Mouse (Mus musculus) neural tube, embryonic 13.5 days (tissue): ENCODE results near the gene Dlgap5. TPM values are rescaled to one million over a fixed set of nuclear protein-coding genes. Genes with fewer than 3 reads are reported as not detected.

Experiments
- ATAC-seq: fragments of 200-750 bp; cut with Nextera tagmentation; 2 replicates; pipeline ENCODE4 v1.8.0; 2017; ENCODE audit warnings: low read depth, mild to moderate bottlenecking, moderate TSS enrichment, moderate library complexity
- H3K27ac ChIP-seq: fragments of 300-500 bp; sonication (generic); replicated peaks from 2 replicates; pipeline ENCODE4 v1.5.1; 2015; ENCODE audit warnings: moderate library complexity, mild to moderate bottlenecking, inconsistent platforms
- H3K27me3 ChIP-seq: fragments of 300-500 bp; sonication (generic); 2 replicates; pipeline ENCODE4 v1.6.1; 2015; ENCODE audit warnings: mild to moderate bottlenecking, inconsistent platforms
- H3K36me3 ChIP-seq: fragments of 300-500 bp; sonication (generic); 2 replicates; pipeline ENCODE4 v1.6.1; 2015; ENCODE audit warnings: mild to moderate bottlenecking, inconsistent platforms
- H3K4me1 ChIP-seq: fragments of 300-500 bp; sonication (generic); replicated peaks from 2 replicates; pipeline ENCODE4 v1.6.1; 2015; ENCODE audit warnings: inconsistent platforms
- H3K4me2 ChIP-seq: fragments of 300-500 bp; sonication (generic); 2 replicates; pipeline ENCODE4 v1.6.1; 2015; ENCODE audit warnings: inconsistent platforms, mild to moderate bottlenecking, moderate library complexity
- H3K4me3 ChIP-seq: fragments of 300-500 bp; sonication (generic); 2 replicates; pipeline ENCODE4 v1.5.1; 2015; ENCODE audit warnings: mild to moderate bottlenecking, inconsistent platforms
- H3K9ac ChIP-seq: fragments of 300-500 bp; sonication (generic); 2 replicates; pipeline ENCODE4 v1.6.1; 2015; ENCODE audit warnings: moderate library complexity, mild to moderate bottlenecking, inconsistent platforms
- H3K9me3 ChIP-seq: fragments of 300-500 bp; sonication (generic); 2 replicates; pipeline ENCODE4 v1.6.1; 2016; ENCODE audit warnings: inconsistent platforms
- WGBS: fragments of 180-500 bp; shearing (Covaris S2); methylation state at CpG from one replicate; pipeline ENCODE4 v1.1.7; 2015; 5-methylcytosine and 5-hydroxymethylcytosine counted together
- polyA plus RNA-seq: library from polyadenylated mRNA; unstranded; fragments of >200 nt; fragmentation: Nextera tagmentation; extraction: Ambion mirVana; gene quantifications from 2 replicates; pipeline ENCODE4 v1.2.1, GENCODE M21; 2015

The Dlgap5 gene
- polyA plus RNA-seq, 1 experiment from 2014 or later, result 9.1 TPM

GRCm38 (mm10) chr14:47422466-47422865 is 4.3 kb upstream of the Dlgap5 start:
- no peak overlapping the region for H3K27ac ChIP-seq
- no peak overlapping the region for H3K9ac ChIP-seq
- no peak for ATAC-seq
- peaks cover 4% of the 10 kb centered on the region for H3K4me1 ChIP-seq
- WGBS, result 64% methylated on average over 4 of the region's 4 CpGs
- no peak overlapping the region for H3K4me3 ChIP-seq
- H3K9me3 ChIP-seq, result no peaks in the 10 kb centered on the region
- no peaks in the 10 kb centered on the region for H3K27me3 ChIP-seq
- no peak overlapping the region for H3K4me2 ChIP-seq
- no peaks in the 10 kb centered on the region for H3K36me3 ChIP-seq

- no peaks in the 10 kb centered on the region for H3K27me3 ChIP-seq
- WGBS, result 46% methylated on average over 2 of the region's 2 CpGs
- H3K9me3 ChIP-seq, result no peaks in the 10 kb centered on the region
- H3K4me2 ChIP-seq, result no peak overlapping the region
- no peak overlapping the region for H3K4me3 ChIP-seq
- ATAC-seq, result no peak
- H3K4me1 ChIP-seq, result peaks cover 11% of the 10 kb centered on the region
- no peak overlapping the region for H3K9ac ChIP-seq
- H3K36me3 ChIP-seq, result no peaks in the 10 kb centered on the region
- H3K27ac ChIP-seq, result no peak overlapping the region
Measured at GRCm38 (mm10) chr14:47421606-47422005, 3.4 kb upstream of the Dlgap5 start.

GRCm38 (mm10) chr14:47419723-47420276 is 1.6 kb upstream of the Dlgap5 start:
- Histone ChIP-seq H3K27ac (no peak overlapping the region), H3K9me3 (no peaks in the 10 kb centered on the region), H3K27me3 (no peaks in the 10 kb centered on the region), H3K9ac (no peak overlapping the region), H3K4me2 (no peak overlapping the region), H3K36me3 (no peaks in the 10 kb centered on the region; the same call in 1 of the 2 replicates), H3K4me3 (no peak overlapping the region), H3K4me1 (peaks cover 11% of the 10 kb centered on the region)
- 95% methylated on average over 24 of the region's 24 CpGs for WGBS
- ATAC-seq, result no peak

- H3K4me2 ChIP-seq, result no peak overlapping the region
- WGBS, result 80% methylated on average over 9 of the region's 9 CpGs
- peaks cover 11% of the 10 kb centered on the region for H3K4me1 ChIP-seq
- no peak for ATAC-seq
- H3K4me3 ChIP-seq, result no peak overlapping the region
- H3K27ac ChIP-seq, result no peak overlapping the region
- H3K9me3 ChIP-seq, result no peaks in the 10 kb centered on the region
- no peak overlapping the region for H3K9ac ChIP-seq
- H3K27me3 ChIP-seq, result no peaks in the 10 kb centered on the region
- peaks cover 4% of the 10 kb centered on the region; the same call in 1 of the 2 replicates for H3K36me3 ChIP-seq
Measured at GRCm38 (mm10) chr14:47419034-47419625, 923 bp upstream of the Dlgap5 start.

GRCm38 (mm10) chr14:47418666-47418991 is 422 bp upstream of the Dlgap5 start:
- H3K4me2 ChIP-seq, result peak overlapping the region; percentile 61
- H3K27ac ChIP-seq, result no peak overlapping the region
- H3K9me3 ChIP-seq, result no peaks in the 10 kb centered on the region
- peak overlapping the region; percentile 61; the same call in 1 of the 2 replicates for H3K9ac ChIP-seq
- H3K36me3 ChIP-seq, result peaks cover 4% of the 10 kb centered on the region; the same call in 1 of the 2 replicates
- peaks cover 11% of the 10 kb centered on the region for H3K4me1 ChIP-seq
- whole genome bisulfite sequencing, result 50% methylated on average over 5 of the region's 5 CpGs
- peak overlapping the region; percentile 46 for H3K4me3 ChIP-seq
- H3K27me3 ChIP-seq, result no peaks in the 10 kb centered on the region
- ATAC-seq, result no peak

- H3K4me3 ChIP-seq, result peak overlapping the region; percentile 46
- peak overlapping the region; percentile 61 for H3K4me2 ChIP-seq
- peaks cover 4% of the 10 kb centered on the region; the same call in 1 of the 2 replicates for H3K36me3 ChIP-seq
- H3K9me3 ChIP-seq, result no peaks in the 10 kb centered on the region
- H3K9ac ChIP-seq, result peak overlapping the region; percentile 41; the same call in 1 of the 2 replicates
- no peak for ATAC-seq
- H3K27me3 ChIP-seq, result no peaks in the 10 kb centered on the region
- no peak overlapping the region for H3K27ac ChIP-seq
- H3K4me1 ChIP-seq, result peaks cover 11% of the 10 kb centered on the region
- 27% methylated on average over 3 of the region's 3 CpGs for WGBS
Measured at GRCm38 (mm10) chr14:47417346-47417745, 861 bp downstream of the Dlgap5 start.

GRCm38 (mm10) chr14:47406000-47406399 is 12.2 kb downstream of the Dlgap5 start:
- Histone ChIP-seq H3K9me3 (no peaks in the 10 kb centered on the region), H3K27me3 (no peaks in the 10 kb centered on the region), H3K4me3 (no peak overlapping the region), H3K27ac (no peak overlapping the region), H3K9ac (no peak overlapping the region), H3K4me2 (no peak overlapping the region), H3K4me1 (no peaks in the 10 kb centered on the region), H3K36me3 (peaks cover 24% of the 10 kb centered on the region)
- ATAC-seq, result no peak
- WGBS, result 90% methylated on average over 9 of the region's 9 CpGs

GRCm38 (mm10) chr14:47402735-47403134 is 15.5 kb downstream of the Dlgap5 start:
- Histone ChIP-seq H3K36me3 (peaks cover 16% of the 10 kb centered on the region; the same call in 1 of the 2 replicates), H3K27me3 (no peaks in the 10 kb centered on the region), H3K4me2 (no peak overlapping the region), H3K9me3 (no peaks in the 10 kb centered on the region), H3K9ac (no peak overlapping the region), H3K4me1 (no peaks in the 10 kb centered on the region), H3K4me3 (no peak overlapping the region), H3K27ac (no peak overlapping the region)
- no peak for ATAC-seq
- WGBS, result 89% methylated on average over 8 of the region's 8 CpGs

GRCm38 (mm10) chr14:47396165-47396652 is 22.0 kb downstream of the Dlgap5 start:
- peaks cover 27% of the 10 kb centered on the region for H3K36me3 ChIP-seq
- 0 out of 2 replicates have a peak, but pooled peaks cover 9% of the 10 kb centered on the region for H3K4me1 ChIP-seq
- 62% methylated on average over 5 of the region's 5 CpGs for WGBS
- no peaks in the 10 kb centered on the region for H3K9me3 ChIP-seq
- H3K27ac ChIP-seq, result no peak overlapping the region
- H3K4me3 ChIP-seq, result no peak overlapping the region
- ATAC-seq, result peak; percentile 74
- no peak overlapping the region for H3K4me2 ChIP-seq
- no peak overlapping the region for H3K9ac ChIP-seq
- H3K27me3 ChIP-seq, result no peaks in the 10 kb centered on the region

- Histone ChIP-seq H3K27ac (no peak overlapping the region; the same call in 1 of the 2 replicates), H3K9ac (no peak overlapping the region), H3K4me1 (0 out of 2 replicates have a peak, but pooled peaks cover 9% of the 10 kb centered on the region), H3K4me3 (no peak overlapping the region), H3K4me2 (0 out of 2 replicates have a peak overlapping the region, but pooled peaks have one; percentile 3), H3K27me3 (no peaks in the 10 kb centered on the region), H3K36me3 (peaks cover 28% of the 10 kb centered on the region), H3K9me3 (no peaks in the 10 kb centered on the region)
- ATAC-seq, result 0 out of 2 replicates have a peak, but pooled peaks have one; percentile 32
- 45% methylated on average over 15 of the region's 15 CpGs for WGBS
Measured at GRCm38 (mm10) chr14:47395462-47396026, 22.7 kb downstream of the Dlgap5 start.

GRCm38 (mm10) chr14:47395007-47395406 is 23.2 kb downstream of the Dlgap5 start:
- H3K4me3 ChIP-seq, result no peak overlapping the region
- H3K9ac ChIP-seq, result no peak overlapping the region
- 93% methylated on average over 6 of the region's 6 CpGs for whole genome bisulfite sequencing
- H3K27me3 ChIP-seq, result no peaks in the 10 kb centered on the region
- no peak for ATAC-seq
- H3K9me3 ChIP-seq, result no peaks in the 10 kb centered on the region
- no peak overlapping the region for H3K4me2 ChIP-seq
- 0 out of 2 replicates have a peak, but pooled peaks cover 9% of the 10 kb centered on the region for H3K4me1 ChIP-seq
- peaks cover 32% of the 10 kb centered on the region for H3K36me3 ChIP-seq
- H3K27ac ChIP-seq, result no peak overlapping the region

GRCm38 (mm10) chr14:47393354-47394094 is 24.7 kb downstream of the Dlgap5 start:
- WGBS, result 95% methylated on average over 10 of the region's 10 CpGs
- H3K36me3 ChIP-seq, result peaks cover 26% of the 10 kb centered on the region

More at GRCm38 (mm10) chr14:47393354-47394094, 24.7 kb downstream of the Dlgap5 start:
- Histone ChIP-seq H3K27me3 (no peaks in the 10 kb centered on the region), H3K9ac (no peak overlapping the region), H3K4me3 (no peak overlapping the region), H3K4me2 (no peak overlapping the region), H3K9me3 (no peaks in the 10 kb centered on the region), H3K27ac (no peak overlapping the region), H3K4me1 (0 out of 2 replicates have a peak, but pooled peaks cover 9% of the 10 kb centered on the region)
- ATAC-seq, result no peak
